Mouse (Mus musculus): ENCODE results near the gene Fgfr2. TPM values are rescaled to one million over a fixed set of nuclear protein-coding genes. Genes with fewer than 3 reads are reported as not detected.
A peak's percentile ranks its signal among the peaks of the same experiment; 100 is the strongest.
"Not testable (repeated sequence)": the region's sequence is repeated elsewhere in the genome, so short reads cannot be mapped to it uniquely, and the experiment has no call there.

Gene Fgfr2
- polyA plus RNA-seq, 1 experiment: 52.3 TPM

GRCm38 (mm10) chr7:130602804-130603203, 2520.3 kb downstream of the Fgfr2 start:
- TF ChIP-seq POLR2A (IDR thresholded peaks at IDR 0.05; ENCODE audit: borderline replicate concordance, extremely low read depth, insufficient read depth, insufficient read length, poor library complexity, severe bottlenecking): no peak
- no peak for TF ChIP-seq CTCF (IDR thresholded peaks at IDR 0.05; ENCODE audit: borderline replicate concordance, extremely low read depth, insufficient read depth, insufficient read length)
- DNase-seq (ENCODE audit: low read depth): no peak

DNA sequence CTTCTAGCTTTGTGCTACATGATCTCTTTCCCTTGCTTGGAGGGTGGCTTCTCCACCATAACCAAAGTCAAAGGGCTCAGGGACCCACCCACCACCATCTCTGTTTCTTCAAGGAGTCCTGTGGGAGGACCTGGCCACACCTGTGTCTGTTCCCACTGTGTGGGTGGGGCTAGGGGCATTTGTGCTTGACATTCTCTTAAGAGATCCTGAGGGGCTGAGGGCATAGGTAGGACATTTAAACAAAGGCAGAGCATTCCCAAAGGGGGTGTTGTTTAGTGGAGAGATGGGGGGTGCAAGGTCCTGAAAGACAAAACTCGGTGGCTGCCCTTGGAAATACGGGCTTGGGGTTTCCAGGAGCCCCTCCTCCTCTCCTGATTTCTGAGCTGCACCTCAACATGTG, 2522.6 kb downstream of the Fgfr2 start:
- TF ChIP-seq CTCF (IDR thresholded peaks at IDR 0.05; ENCODE audit: borderline replicate concordance, extremely low read depth, insufficient read depth, insufficient read length) (no peak), POLR2A (IDR thresholded peaks at IDR 0.05; ENCODE audit: borderline replicate concordance, extremely low read depth, insufficient read depth, insufficient read length, poor library complexity, severe bottlenecking) (no peak)
- DNase-seq (ENCODE audit: low read depth): no peak

DNA sequence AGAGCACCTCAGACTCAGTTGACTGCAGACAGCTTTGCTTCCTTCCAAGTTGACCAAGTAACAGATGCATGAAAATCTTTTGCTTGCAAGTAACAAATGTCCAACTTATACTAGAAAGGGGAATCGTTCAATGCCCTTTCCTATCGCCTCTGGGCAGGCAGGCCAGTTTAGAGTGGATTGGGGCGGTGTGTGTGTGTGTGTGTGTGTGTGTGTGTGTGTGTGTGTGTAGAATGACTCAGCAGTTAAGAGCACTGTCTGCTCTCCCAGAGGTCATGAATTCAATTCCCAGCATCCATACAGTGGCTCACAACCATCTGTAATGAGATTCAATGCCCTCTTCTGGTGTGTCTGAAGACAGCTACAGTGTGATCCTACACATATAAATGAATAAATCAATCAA, 2523.1 kb downstream of the Fgfr2 start:
- no peak for TF ChIP-seq POLR2A (IDR thresholded peaks at IDR 0.05; ENCODE audit: borderline replicate concordance, extremely low read depth, insufficient read depth, insufficient read length, poor library complexity, severe bottlenecking)
- no peak for TF ChIP-seq CTCF (IDR thresholded peaks at IDR 0.05; ENCODE audit: borderline replicate concordance, extremely low read depth, insufficient read depth, insufficient read length)
- no peak for DNase-seq (ENCODE audit: low read depth)

DNA sequence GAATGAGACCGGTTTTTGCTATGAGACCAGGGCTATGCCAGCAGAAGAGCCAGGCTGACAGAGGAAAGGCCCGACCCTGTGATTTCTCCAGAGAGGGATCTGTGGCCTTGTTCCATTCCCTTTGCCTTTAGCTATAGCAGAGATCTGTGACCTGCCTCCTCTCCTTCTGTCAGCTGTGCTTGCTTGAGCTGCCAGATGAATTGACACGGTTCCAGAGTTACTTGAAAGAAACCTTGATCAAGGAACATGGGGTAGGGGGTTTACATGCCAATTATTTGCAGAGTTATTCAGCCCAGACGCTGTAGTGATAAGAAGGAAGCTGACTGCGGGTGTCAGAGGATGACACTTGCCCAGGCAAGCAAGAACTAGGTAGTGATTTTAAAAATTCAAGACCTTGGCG, 2525.6 kb downstream of the Fgfr2 start:
- TF ChIP-seq POLR2A (IDR thresholded peaks at IDR 0.05; ENCODE audit: borderline replicate concordance, extremely low read depth, insufficient read depth, insufficient read length, poor library complexity, severe bottlenecking) (no peak), CTCF (IDR thresholded peaks at IDR 0.05; ENCODE audit: borderline replicate concordance, extremely low read depth, insufficient read depth, insufficient read length) (no peak)

DNA sequence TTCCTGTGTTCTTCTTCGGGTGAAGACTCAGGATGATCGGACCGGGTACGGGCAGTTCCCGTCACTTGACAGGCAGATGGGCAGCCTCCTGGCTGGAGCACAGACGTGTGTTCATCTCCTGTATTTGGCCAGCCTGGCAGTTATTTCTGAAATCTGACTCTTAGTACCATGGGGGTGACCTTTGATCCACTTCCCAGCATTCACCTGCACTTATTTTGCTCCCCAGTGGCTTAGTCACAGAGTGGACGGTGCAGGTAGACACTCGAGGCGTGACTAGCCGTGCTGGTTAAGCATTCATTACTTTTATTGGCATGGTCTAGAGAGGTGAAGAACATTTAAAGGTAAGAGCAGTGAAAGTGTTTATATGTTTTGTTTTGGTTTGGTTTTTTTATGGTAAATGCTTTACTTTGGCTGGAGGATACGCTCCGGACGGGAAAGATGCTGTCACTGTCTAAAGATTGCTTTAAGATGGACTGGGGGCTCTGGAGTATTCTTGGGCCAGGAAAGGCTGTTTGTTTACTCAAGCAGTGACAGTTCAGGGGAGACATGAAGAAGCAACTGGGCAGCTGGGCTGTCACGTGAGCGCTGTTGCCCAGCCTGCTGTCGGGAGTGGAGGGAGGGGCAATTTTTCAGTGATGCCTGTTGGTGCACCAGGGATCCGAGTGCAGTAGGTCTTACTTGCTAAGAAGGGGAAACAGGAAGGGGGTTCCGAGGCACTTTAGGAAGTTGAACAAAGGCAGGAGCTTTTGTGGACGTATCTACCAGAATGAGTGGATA, 2526.9 kb downstream of the Fgfr2 start:
- DNase-seq (ENCODE audit: low read depth): peak; percentile 41

More for the DNA sequence above, 2525.6 kb downstream of the Fgfr2 start:
- DNase-seq (ENCODE audit: low read depth): peak; percentile 77

DNA sequence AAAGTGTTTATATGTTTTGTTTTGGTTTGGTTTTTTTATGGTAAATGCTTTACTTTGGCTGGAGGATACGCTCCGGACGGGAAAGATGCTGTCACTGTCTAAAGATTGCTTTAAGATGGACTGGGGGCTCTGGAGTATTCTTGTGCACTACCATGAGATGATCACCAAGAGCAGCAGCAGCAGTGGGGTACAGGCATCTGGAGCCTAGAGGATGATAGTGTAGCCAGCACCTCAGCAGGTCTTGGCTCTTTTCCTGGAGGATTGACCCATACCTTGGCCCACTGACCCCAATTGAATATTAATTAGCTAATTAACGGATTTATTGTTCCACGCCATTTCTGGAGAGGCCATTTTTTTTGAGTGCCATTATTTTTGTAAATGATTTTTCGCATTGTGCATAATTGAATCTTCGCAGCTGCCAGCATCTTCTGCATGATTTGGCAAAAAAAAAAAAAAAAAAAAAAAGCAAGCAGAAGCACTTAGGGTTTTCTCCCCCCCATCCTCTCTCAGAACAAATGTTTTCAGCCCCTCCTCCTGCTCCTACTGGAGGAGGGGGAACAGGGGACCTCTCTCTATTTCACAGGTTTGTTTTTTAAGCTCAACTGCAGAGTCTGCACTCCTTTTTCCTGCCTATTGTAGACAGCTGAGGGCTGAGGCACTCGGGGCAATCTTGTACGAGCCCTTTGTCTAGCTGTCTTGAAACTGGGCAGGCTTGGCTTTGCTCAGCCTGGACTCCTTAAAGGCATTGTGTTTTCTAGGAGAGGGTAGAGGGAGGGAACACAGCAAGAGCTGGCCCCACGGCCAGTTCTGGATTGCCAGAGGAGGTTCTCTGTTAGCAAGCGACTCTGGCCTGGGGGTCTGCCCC, 2529.5 kb downstream of the Fgfr2 start:
- peak; percentile 78 for DNase-seq (ENCODE audit: low read depth)

DNA sequence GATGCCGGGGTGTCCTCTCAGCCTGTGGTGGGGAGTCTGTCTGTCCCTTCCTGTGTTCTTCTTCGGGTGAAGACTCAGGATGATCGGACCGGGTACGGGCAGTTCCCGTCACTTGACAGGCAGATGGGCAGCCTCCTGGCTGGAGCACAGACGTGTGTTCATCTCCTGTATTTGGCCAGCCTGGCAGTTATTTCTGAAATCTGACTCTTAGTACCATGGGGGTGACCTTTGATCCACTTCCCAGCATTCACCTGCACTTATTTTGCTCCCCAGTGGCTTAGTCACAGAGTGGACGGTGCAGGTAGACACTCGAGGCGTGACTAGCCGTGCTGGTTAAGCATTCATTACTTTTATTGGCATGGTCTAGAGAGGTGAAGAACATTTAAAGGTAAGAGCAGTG, 2530.2 kb downstream of the Fgfr2 start:
- not testable (repeated sequence) for DNase-seq (ENCODE audit: low read depth)

GRCm38 (mm10) chr7:130590845-130591437, 2532.2 kb downstream of the Fgfr2 start:
- no peak for DNase-seq (ENCODE audit: low read depth)
- no peak for TF ChIP-seq POLR2A (IDR thresholded peaks at IDR 0.05; ENCODE audit: borderline replicate concordance, extremely low read depth, insufficient read depth, insufficient read length, poor library complexity, severe bottlenecking)
- TF ChIP-seq CTCF (IDR thresholded peaks at IDR 0.05; ENCODE audit: borderline replicate concordance, extremely low read depth, insufficient read depth, insufficient read length): no peak

DNA sequence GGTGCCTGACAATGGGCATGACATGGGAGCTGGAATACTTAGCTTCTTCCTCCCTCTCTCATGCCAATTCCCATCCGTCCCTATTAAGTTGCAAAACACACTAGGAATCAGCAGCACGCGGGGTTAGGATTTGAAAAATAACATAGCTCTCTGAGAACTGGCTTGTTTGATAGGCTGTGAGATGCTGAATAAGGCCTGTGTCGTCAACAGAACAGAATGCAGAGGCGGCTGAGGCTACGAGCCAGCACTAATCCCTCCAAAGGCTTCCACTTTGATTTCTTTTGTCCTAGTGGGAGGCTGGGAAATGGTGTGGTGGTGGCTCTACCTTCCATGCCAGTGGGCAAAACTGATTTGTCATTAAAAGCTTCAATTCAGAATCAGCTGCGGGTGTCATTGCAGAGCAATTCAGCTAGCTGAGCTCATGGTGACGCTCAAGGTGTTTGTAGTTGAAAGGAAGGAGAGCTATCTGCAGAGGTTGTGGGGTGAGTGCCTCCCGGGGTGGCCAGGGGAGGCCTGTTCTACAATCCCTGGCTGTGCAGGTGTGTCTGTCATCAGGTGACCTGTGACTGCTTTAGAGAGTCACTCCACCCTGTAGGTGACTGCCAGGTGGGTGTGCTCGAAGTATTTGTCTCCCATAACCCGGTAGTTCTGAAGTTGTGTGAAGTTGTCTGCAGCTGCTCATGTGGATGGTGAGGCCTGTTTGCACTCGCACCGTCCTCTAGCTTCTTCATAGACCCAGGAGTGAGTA, 2532.9 kb downstream of the Fgfr2 start:
- DNase-seq (ENCODE audit: low read depth): peak; percentile 80

GRCm38 (mm10) chr7:130586521-130587072, 2536.6 kb downstream of the Fgfr2 start:
- TF ChIP-seq CTCF (IDR thresholded peaks at IDR 0.05; ENCODE audit: borderline replicate concordance, extremely low read depth, insufficient read depth, insufficient read length) (no peak), POLR2A (IDR thresholded peaks at IDR 0.05; ENCODE audit: borderline replicate concordance, extremely low read depth, insufficient read depth, insufficient read length, poor library complexity, severe bottlenecking) (no peak)
- DNase-seq (ENCODE audit: low read depth): no peak

More for the DNA sequence above, 2532.9 kb downstream of the Fgfr2 start:
- TF ChIP-seq CTCF (IDR thresholded peaks at IDR 0.05; ENCODE audit: borderline replicate concordance, extremely low read depth, insufficient read depth, insufficient read length) (no peak), POLR2A (IDR thresholded peaks at IDR 0.05; ENCODE audit: borderline replicate concordance, extremely low read depth, insufficient read depth, insufficient read length, poor library complexity, severe bottlenecking) (no peak)

GRCm38 (mm10) chr7:130578607-130579006, 2544.5 kb downstream of the Fgfr2 start:
- TF ChIP-seq CTCF (IDR thresholded peaks at IDR 0.05; ENCODE audit: borderline replicate concordance, extremely low read depth, insufficient read depth, insufficient read length) (no peak), POLR2A (IDR thresholded peaks at IDR 0.05; ENCODE audit: borderline replicate concordance, extremely low read depth, insufficient read depth, insufficient read length, poor library complexity, severe bottlenecking) (no peak)
- DNase-seq (ENCODE audit: low read depth): no peak

Data from brain, embryonic 14.5 days (tissue).